Mouse (Mus musculus): Measurements from ENCODE around the gene Ifrd1. TPM values are rescaled to one million over a fixed set of nuclear protein-coding genes. Genes with fewer than 3 reads are reported as not detected.
A peak's percentile ranks its signal among the peaks of the same experiment; 100 is the strongest.
"Not testable (repeated sequence)": the region's sequence is repeated elsewhere in the genome, so short reads cannot be mapped to it uniquely, and the experiment has no call there.

The Ifrd1 gene
- polyA plus RNA-seq, 1 experiment from 2014 or later: 89.6 TPM

DNA sequence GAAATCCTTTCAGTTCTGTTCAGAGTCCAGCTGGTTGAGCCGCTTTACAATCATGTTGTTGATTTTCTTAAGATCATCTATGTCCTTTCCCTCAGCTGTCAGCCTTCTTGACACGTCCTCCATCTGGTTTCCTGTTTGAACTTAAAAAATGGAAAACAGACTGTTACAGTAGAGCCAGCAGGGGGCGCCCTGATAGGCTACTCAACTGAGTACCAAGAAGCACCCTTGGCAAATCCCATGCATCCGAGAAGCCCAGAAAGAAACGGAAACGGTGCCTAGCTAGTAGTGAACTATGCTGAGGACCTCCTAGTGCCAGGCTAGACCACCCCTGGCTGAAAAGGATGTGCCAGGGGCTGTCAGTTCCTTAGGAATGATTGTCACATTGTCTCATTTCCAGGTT lies 71.2 kb downstream of the Ifrd1 start:
- WGBS (ENCODE audit: insufficient replicate concordance): 45% methylated on average over 6 of the region's 6 CpGs
- no peaks in the 10 kb centered on the region for H3K4me1 ChIP-seq
- H3K27me3 ChIP-seq (replicated peaks): no peaks in the 10 kb centered on the region
- H3K9me3 ChIP-seq (replicated peaks): peaks cover 7% of the 10 kb centered on the region; the same call in 1 of the 2 replicates
- ATAC-seq: no peak
- H3K4me2 ChIP-seq: no peak overlapping the region
- no peaks in the 10 kb centered on the region for H3K36me3 ChIP-seq
- H3K9ac ChIP-seq: no peak overlapping the region
- H3K27ac ChIP-seq: no peak overlapping the region
- no peak overlapping the region for H3K4me3 ChIP-seq

DNA sequence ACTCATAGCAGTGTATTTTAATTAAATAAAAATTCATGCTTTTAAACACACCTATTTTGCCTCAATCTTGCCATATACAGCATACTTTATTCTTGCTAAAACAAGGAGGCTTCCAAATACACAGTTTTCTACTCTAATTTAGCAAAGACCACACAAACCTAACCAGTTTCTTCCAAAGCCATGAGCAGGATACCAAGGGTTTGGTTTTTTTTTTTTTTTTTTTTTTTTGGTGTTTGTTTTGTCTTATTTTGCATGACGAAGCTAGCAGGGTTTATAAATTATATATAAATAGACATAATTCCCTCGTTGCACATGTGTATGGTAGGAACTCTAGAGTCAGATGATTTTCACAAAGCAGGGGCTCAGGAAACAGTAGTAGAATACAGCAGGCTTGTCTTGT lies 72.1 kb downstream of the Ifrd1 start:
- Histone ChIP-seq H3K27ac (no peak overlapping the region), H3K4me3 (no peak overlapping the region), H3K4me2 (no peak overlapping the region), H3K4me1 (no peaks in the 10 kb centered on the region), H3K9me3 (replicated peaks) (peaks cover 5% of the 10 kb centered on the region; the same call in 1 of the 2 replicates), H3K9ac (no peak overlapping the region), H3K36me3 (no peaks in the 10 kb centered on the region), H3K27me3 (replicated peaks) (no peaks in the 10 kb centered on the region)
- ATAC-seq: no peak
- 53% methylated on average over 2 of the region's 2 CpGs for WGBS (ENCODE audit: insufficient replicate concordance)

DNA sequence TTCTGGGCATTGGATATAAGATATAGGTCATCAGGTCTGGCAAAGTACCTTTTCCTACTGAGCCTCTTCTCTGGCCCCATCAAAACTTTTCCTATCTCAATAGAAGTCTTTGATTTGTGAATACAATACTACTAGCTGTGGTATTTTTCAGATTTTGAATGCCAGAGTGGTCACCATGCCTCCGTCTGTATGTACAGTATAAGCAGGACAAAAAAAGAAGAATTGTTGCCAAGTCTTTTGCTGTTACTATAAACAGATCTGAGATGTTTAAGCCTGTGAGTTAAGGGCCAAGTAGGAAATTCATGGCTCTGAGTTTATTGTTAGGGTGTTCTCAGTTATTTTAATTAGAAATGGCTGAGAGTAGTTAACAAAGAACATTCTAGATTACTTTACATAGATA lies 73.1 kb downstream of the Ifrd1 start:
- 32% methylated on average over 1 of the region's 1 CpGs for WGBS (ENCODE audit: insufficient replicate concordance)
- not testable (repeated sequence) for H3K27me3 ChIP-seq (replicated peaks); H3K4me3 ChIP-seq; ATAC-seq; H3K36me3 ChIP-seq; H3K4me1 ChIP-seq; H3K9ac ChIP-seq; H3K4me2 ChIP-seq; H3K9me3 ChIP-seq (replicated peaks); H3K27ac ChIP-seq

DNA sequence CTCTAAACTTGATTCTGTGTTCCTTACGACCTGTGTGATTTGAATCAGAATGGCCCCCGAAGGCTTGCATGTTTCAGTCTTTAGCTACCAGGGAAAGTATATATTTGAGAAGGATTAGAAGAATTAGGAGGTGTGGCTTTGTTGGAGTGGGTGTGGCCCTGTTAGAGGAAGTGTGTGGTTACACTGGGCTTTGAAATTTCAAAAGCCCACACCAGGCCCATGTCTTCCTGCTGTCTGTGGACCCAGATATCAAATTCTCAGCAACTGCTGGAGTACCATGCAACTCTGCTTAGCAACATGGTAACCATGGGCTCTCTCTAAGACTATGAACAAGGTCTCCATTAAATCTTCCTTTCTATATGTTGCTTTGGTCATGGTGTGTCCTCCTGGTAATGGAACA lies 76.7 kb downstream of the Ifrd1 start:
- Histone ChIP-seq H3K27me3 (replicated peaks) (no peaks in the 10 kb centered on the region), H3K9ac (no peak overlapping the region), H3K4me3 (no peak overlapping the region), H3K4me2 (no peak overlapping the region), H3K9me3 (replicated peaks) (no peaks in the 10 kb centered on the region), H3K36me3 (no peaks in the 10 kb centered on the region), H3K4me1 (no peaks in the 10 kb centered on the region), H3K27ac (no peak overlapping the region)
- WGBS (ENCODE audit: insufficient replicate concordance): 62% methylated on average over 2 of the region's 2 CpGs
- no peak for ATAC-seq

DNA sequence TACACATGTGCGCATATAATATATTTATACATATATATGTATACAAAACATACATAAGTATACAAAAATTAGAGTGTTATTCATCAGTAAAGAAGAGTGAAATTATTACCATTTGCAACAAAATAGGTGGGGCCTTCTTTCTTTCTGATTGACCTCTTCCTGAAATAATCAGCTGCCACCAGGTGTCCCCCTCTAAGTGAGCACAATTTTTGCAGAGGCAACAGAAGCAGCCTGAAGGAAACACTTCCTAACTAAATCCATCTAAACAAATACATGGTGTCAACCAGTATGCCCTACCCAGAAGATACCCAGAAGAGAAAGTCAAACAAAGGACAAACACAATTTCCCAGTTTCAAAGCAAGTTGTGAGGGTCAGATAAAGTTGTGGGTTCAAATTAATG lies 78.6 kb downstream of the Ifrd1 start:
- 87% methylated on average over 1 of the region's 1 CpGs for WGBS (ENCODE audit: insufficient replicate concordance)
- Histone ChIP-seq H3K36me3 (no peaks in the 10 kb centered on the region), H3K27me3 (replicated peaks) (no peaks in the 10 kb centered on the region), H3K9me3 (replicated peaks) (no peaks in the 10 kb centered on the region), H3K4me1 (no peaks in the 10 kb centered on the region), H3K27ac (no peak overlapping the region), H3K4me2 (no peak overlapping the region), H3K4me3 (no peak overlapping the region), H3K9ac (no peak overlapping the region)
- ATAC-seq: no peak

DNA sequence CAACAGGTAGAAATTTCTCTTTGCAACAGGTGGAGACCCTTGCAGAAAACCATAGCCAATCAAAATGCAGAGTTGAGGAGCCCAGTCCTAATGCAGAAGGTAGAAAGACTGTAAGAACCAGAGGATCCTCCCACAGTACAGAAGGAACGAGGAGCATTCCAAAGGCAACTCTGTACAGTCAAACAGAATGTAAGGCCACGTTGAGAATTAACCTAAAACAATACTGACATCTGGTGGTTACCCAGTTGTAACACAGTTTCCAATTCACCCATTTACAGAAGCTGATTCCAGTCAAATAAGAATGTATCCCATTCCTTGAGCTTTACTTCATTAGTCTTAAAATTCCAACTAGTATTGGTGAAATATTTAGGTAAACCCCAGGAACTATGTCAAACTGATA lies 83.7 kb downstream of the Ifrd1 start:
- H3K4me1 ChIP-seq: no peaks in the 10 kb centered on the region
- no peak overlapping the region for H3K4me3 ChIP-seq
- 4% methylated on average over 2 of the region's 2 CpGs for WGBS (ENCODE audit: insufficient replicate concordance)
- no peaks in the 10 kb centered on the region for H3K36me3 ChIP-seq
- no peak for ATAC-seq
- no peak overlapping the region for H3K9ac ChIP-seq
- H3K9me3 ChIP-seq (replicated peaks): no peaks in the 10 kb centered on the region
- no peak overlapping the region for H3K27ac ChIP-seq
- H3K27me3 ChIP-seq (replicated peaks): no peaks in the 10 kb centered on the region
- no peak overlapping the region for H3K4me2 ChIP-seq

DNA sequence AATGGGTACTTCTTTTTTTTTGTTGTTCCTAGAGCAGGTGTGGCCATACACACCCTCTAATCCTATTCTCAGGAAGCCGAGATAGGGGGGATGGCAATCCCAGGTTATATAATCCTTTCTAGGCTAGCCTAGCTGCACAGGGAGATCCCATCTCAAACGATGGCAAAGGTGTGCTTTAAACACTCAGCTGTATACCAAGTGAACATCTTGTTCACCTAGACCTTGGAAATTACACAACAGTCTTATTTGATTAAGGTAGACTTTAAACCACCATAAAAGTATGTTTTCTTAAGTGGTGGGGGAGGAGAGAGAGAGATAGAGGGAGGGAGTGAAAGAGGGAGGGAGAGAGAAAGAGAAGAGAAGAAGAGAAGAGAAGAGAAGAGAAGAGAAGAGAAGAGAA lies 87.5 kb downstream of the Ifrd1 start:
- 57% methylated on average over 2 of the region's 2 CpGs for WGBS (ENCODE audit: insufficient replicate concordance)
- Histone ChIP-seq H3K4me2 (no peak overlapping the region), H3K27ac (no peak overlapping the region)

DNA sequence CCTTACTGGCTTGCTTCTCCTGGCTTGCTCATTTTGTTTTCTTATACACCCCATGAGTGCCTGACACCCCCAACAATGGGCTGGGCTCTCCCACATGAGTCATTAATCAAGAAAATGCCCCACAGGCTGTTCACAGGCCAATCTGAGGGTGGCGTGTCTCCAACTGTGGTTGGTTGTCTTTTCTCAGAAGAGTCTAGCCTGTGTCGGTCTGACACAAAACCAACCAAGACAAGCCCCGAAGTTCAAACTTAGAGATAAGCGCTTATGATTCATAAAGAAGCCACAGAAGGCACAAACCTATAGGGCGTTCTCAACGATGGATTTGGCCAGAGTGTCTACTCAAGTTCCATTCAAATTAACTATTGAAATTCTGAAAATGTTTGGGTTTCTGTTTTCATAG lies 94.1 kb downstream of the Ifrd1 start:
- Histone ChIP-seq H3K9me3 (replicated peaks) (no peaks in the 10 kb centered on the region), H3K4me3 (no peak overlapping the region), H3K4me2 (no peak overlapping the region), H3K27ac (no peak overlapping the region), H3K9ac (no peak overlapping the region), H3K4me1 (no peaks in the 10 kb centered on the region), H3K36me3 (no peaks in the 10 kb centered on the region), H3K27me3 (replicated peaks) (no peaks in the 10 kb centered on the region)
- ATAC-seq: no peak
- WGBS (ENCODE audit: insufficient replicate concordance): 63% methylated on average over 6 of the region's 6 CpGs

More for the DNA sequence above, 87.5 kb downstream of the Ifrd1 start:
- no peak overlapping the region for H3K9ac ChIP-seq
- no peak for ATAC-seq
- H3K4me1 ChIP-seq: no peaks in the 10 kb centered on the region
- no peaks in the 10 kb centered on the region for H3K27me3 ChIP-seq (replicated peaks)
- H3K4me3 ChIP-seq: no peak overlapping the region
- H3K36me3 ChIP-seq: no peaks in the 10 kb centered on the region
- no peaks in the 10 kb centered on the region for H3K9me3 ChIP-seq (replicated peaks)

DNA sequence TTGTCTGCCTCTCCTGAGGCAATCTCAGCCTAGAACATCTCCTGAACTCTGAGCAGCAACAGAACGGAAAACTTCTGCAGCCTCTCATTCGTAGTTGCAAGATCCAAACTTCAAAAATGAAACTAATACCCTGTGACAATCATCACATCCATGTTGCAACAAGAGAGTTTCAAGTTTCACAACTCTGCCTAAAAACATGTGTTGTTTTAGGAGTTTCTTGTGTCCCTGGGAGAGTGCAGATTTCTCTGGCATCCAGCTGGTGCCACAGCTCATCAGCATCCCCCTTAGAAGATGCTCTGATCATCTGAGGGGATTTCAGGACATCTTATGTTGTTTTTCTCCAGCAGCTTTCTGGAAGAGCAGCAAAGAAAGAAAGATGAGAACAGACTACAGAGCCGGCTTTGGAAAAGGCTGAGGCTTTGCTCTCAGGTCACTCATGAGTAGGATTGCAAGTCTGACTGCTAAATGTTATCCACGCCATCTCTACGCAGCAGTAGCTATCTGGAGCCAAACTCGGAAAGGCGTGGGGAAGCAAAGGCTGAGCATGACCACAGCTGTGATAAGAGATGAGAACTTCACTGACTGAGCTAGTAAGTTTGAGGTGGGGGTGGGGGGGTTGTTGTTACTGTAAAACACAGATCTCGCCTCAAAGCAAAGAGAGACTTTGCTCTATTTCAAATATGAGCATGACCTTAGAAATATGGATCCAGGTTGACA lies 95.8 kb downstream of the Ifrd1 start:
- no peak for ATAC-seq
- Histone ChIP-seq H3K27ac (no peak overlapping the region), H3K9me3 (replicated peaks) (no peaks in the 10 kb centered on the region), H3K4me2 (no peak overlapping the region), H3K9ac (no peak overlapping the region), H3K4me1 (no peaks in the 10 kb centered on the region), H3K4me3 (no peak overlapping the region), H3K27me3 (replicated peaks) (no peaks in the 10 kb centered on the region), H3K36me3 (no peaks in the 10 kb centered on the region)
- WGBS (ENCODE audit: insufficient replicate concordance): 42% methylated on average over 8 of the region's 8 CpGs

MicroRNAs within 50 kb of the gene (microRNA counts, 519-probe panel; counts per million panel counts)
- microRNA mmu-miR-1938: 582 counts per million, percentile 70 among the panel's probes with 10 or more counts

Small RNAs within 50 kb of the gene (microRNA-seq; reads per million reads assigned to microRNA genes)
- gene Mir1938: 1.4 reads per million

Other genes starting within 250 kb of the Ifrd1 start
- 61.4 and 71.0 TPM in 2 replicates for gene Arl4a, start 210.5 kb downstream of the Ifrd1 start, polyA plus RNA-seq (2016; fragmentation: Nextera tagmentation; extraction: Ambion mirVana)
- gene Scin, start 114.3 kb downstream of the Ifrd1 start, polyA plus RNA-seq (2016; fragmentation: Nextera tagmentation; extraction: Ambion mirVana): 0.22 and 0.43 TPM in 2 replicates
- not detected in 2 replicates for gene Lsmem1, start 49.0 kb downstream of the Ifrd1 start, polyA plus RNA-seq (2016; fragmentation: Nextera tagmentation; extraction: Ambion mirVana)
- gene Zfp277, start 197.4 kb upstream of the Ifrd1 start, polyA plus RNA-seq (2016; fragmentation: Nextera tagmentation; extraction: Ambion mirVana): 11.6 and 12.1 TPM in 2 replicates
- 2.2 and 2.6 TPM in 2 replicates for gene Dock4, start 197.4 kb upstream of the Ifrd1 start, polyA plus RNA-seq (2016; fragmentation: Nextera tagmentation; extraction: Ambion mirVana)